Mouse (Mus musculus) liver, postnatal 0 days (tissue): ENCODE measurements around the gene Pif1.

ENCODE experiments used
- CTCF ChIP-seq: sonication (generic); IDR thresholded peaks from 2 replicates; pipeline ENCODE4 v1.5.1; 2016; ENCODE audit warnings: antibody characterized with exemption, low read depth
- EP300 ChIP-seq: IDR thresholded peaks from 2 replicates; pipeline ENCODE4 v1.6.1; 2016; ENCODE audit warnings: antibody characterized with exemption, low read depth, mild to moderate bottlenecking

DNA sequence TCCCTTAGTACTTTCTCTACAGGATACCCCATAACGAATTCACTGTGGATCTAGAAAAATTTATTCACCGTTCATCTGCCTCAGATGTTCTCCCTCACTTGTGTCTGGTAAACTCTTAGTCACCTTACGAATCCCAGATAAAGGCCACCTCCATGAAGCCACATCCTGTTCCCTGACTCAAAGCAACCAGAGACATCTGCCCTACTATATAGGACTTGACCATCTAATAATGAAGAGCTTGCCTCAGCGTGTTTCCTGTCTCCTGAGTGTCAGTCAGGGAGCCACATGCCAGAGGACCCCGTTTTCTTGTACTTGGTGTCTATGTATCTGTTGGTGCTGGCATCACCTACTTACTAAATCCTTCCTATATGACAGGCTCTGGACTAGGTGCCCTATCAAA, 37.3 kb upstream of the Pif1 start:
- no peak for TF ChIP-seq CTCF
- no peak for TF ChIP-seq EP300
